Mouse (Mus musculus) MEL (cell line): ENCODE results near the gene Pxylp1.

Experiments
- BHLHE40 ChIP-seq: IDR thresholded peaks from 2 replicates; pipeline ENCODE4 v1.6.1; 2012; ENCODE audit warnings: low read depth, mild to moderate bottlenecking, inconsistent platforms, low read length, improper control_type of control experiment, borderline replicate concordance
- CHD1 ChIP-seq: IDR thresholded peaks from 2 replicates; pipeline ENCODE4 v1.6.1; 2012; ENCODE audit warnings: low read depth, mild to moderate bottlenecking, inconsistent platforms, low read length, improper control_type of control experiment
- CHD2 ChIP-seq: IDR thresholded peaks from 2 replicates; pipeline ENCODE4 v1.6.1; 2011; ENCODE audit warnings: low read length, improper control_type of control experiment
- CTCF ChIP-seq, 3 experiments: IDR thresholded peaks in 2 of 3; conservative IDR thresholded peaks in 1 of 3; 2 replicates each; pipeline ENCODE4 v1.5.1; 2011 to 2012; ENCODE audit warnings: low read length in 3 of 3, low read depth in 2 of 3, mild to moderate bottlenecking in 2 of 3, improper control_type of control experiment in 1 of 3, inconsistent platforms in 1 of 3, mixed read lengths in 1 of 3, moderate library complexity in 1 of 3; ENCODE audit not compliant: control insufficient read depth in 1 of 3, insufficient read depth in 1 of 3, poor library complexity in 1 of 3, severe bottlenecking in 1 of 3
- GATA1 ChIP-seq: IDR thresholded peaks from 2 replicates; pipeline ENCODE4 v1.6.1; 2011; ENCODE audit warnings: low read depth, low read length, improper control_type of control experiment
- JUND ChIP-seq: IDR thresholded peaks from 2 replicates; pipeline ENCODE4 v1.6.1; 2011; ENCODE audit warnings: low read depth, mild to moderate bottlenecking, improper control_type of control experiment, low read length
- KAT2A ChIP-seq: conservative IDR thresholded peaks from 2 replicates; pipeline ENCODE4 v1.6.1; 2012; ENCODE audit warnings: low read depth, low read length, improper control_type of control experiment, inconsistent platforms
- POLR2A ChIP-seq, 2 experiments: IDR thresholded peaks; 2 replicates each; pipeline ENCODE4 v1.6.1; 2011 to 2012; ENCODE audit warnings: low read length in 2 of 2, mild to moderate bottlenecking in 2 of 2, control low read depth in 1 of 2, improper control_type of control experiment in 1 of 2, low read depth in 1 of 2, moderate library complexity in 1 of 2; ENCODE audit not compliant: control insufficient read depth in 1 of 2, insufficient read depth in 1 of 2, poor library complexity in 1 of 2
- RAD21 ChIP-seq: IDR thresholded peaks from 2 replicates; pipeline ENCODE4 v1.6.1; 2011; ENCODE audit warnings: mild to moderate bottlenecking, low read depth, low read length, improper control_type of control experiment
- SIN3A ChIP-seq: IDR thresholded peaks from 2 replicates; pipeline ENCODE4 v1.6.1; 2012; ENCODE audit warnings: low read length, improper control_type of control experiment, inconsistent platforms
- SMC3 ChIP-seq: IDR thresholded peaks from 2 replicates; pipeline ENCODE4 v1.6.1; 2011; ENCODE audit warnings: low read depth, low read length, improper control_type of control experiment
- USF1 ChIP-seq: IDR thresholded peaks from 2 replicates; pipeline ENCODE4 v1.6.1; 2014; ENCODE audit warnings: low read depth, mild to moderate bottlenecking, inconsistent platforms, low read length, improper control_type of control experiment, moderate library complexity

- TF ChIP-seq JUND, result 0 out of 2 replicates have a peak, but pooled peaks have one; percentile 36
- no peak for TF ChIP-seq KAT2A
- TF ChIP-seq CTCF (IDR thresholded peaks at IDR 0.05 in 2 of 3, conservative IDR thresholded peaks at IDR 0.05 in 1 of 3; ENCODE audit: control insufficient read depth in 1 of 3, insufficient read depth in 1 of 3, low read depth in 2 of 3, low read length in 3 of 3, poor library complexity in 1 of 3, severe bottlenecking in 1 of 3), result peak; percentile 37 to 99 (median 65); a peak in 5 of 6 replicates
- peak; percentile 83 for TF ChIP-seq SIN3A
- no peak for TF ChIP-seq USF1
- no peak for TF ChIP-seq CHD1
- no peak for TF ChIP-seq CHD2
- TF ChIP-seq POLR2A (IDR thresholded peaks at IDR 0.05; ENCODE audit: control insufficient read depth in 1 of 2, insufficient read depth in 1 of 2, low read depth in 1 of 2, low read length in 2 of 2, poor library complexity in 1 of 2), result no peak
- TF ChIP-seq RAD21, result no peak; the same call in none of the 2 replicates
- 0 out of 2 replicates have a peak, but pooled peaks have one; percentile 41 for TF ChIP-seq BHLHE40
- TF ChIP-seq SMC3, result peak; percentile 97
- TF ChIP-seq GATA1, result no peak
These were observed 74.2 kb downstream of the Pxylp1 start for GRCm38 (mm10) chr9:96818128-96818821.
